Mouse (Mus musculus) ES-E14 (cell line): ENCODE results near the gene Bex4. TPM values are rescaled to one million over a fixed set of nuclear protein-coding genes. Genes with fewer than 3 reads are reported as not detected.
A peak's percentile ranks its signal among the peaks of the same experiment; 100 is the strongest.

ENCODE experiments used
- DNase-seq: peaks from one replicate; pipeline ENCODE4 v3.0.0-alpha.2; 2013; ENCODE audit warnings: low read depth, low spot score
- H3K27ac ChIP-seq: 2 replicates; pipeline ENCODE4 v1.5.1; 2012; ENCODE audit warnings: low read depth, mild to moderate bottlenecking, low read length, moderate library complexity, mixed read lengths; ENCODE audit not compliant: poor library complexity, insufficient read depth, severe bottlenecking
- H3K36me3 ChIP-seq: 2 replicates; pipeline ENCODE4 v1.6.1; 2012; ENCODE audit warnings: mild to moderate bottlenecking, low read length, moderate library complexity, mixed read lengths; ENCODE audit not compliant: control insufficient read depth, poor library complexity, insufficient read depth, severe bottlenecking
- H3K4me1 ChIP-seq, 2 experiments: fragments of 150-350 bp in 1 of 2; sonication (generic) in 1 of 2; 2 replicates each; pipeline ENCODE4 v1.6.1; 2012; ENCODE audit warnings: low read length in 2 of 2, mild to moderate bottlenecking in 1 of 2, mixed read lengths in 1 of 2; ENCODE audit not compliant: control insufficient read depth in 2 of 2, insufficient read depth in 2 of 2, poor library complexity in 1 of 2
- H3K4me3 ChIP-seq, 2 experiments: fragments of 150-350 bp in 1 of 2; sonication (generic) in 1 of 2; 2 replicates each; pipeline ENCODE4 v1.5.1; 2012; ENCODE audit warnings: low read length in 2 of 2, low read depth in 1 of 2, mild to moderate bottlenecking in 1 of 2, mixed read lengths in 1 of 2; ENCODE audit not compliant: insufficient read depth in 1 of 2, poor library complexity in 1 of 2, severe bottlenecking in 1 of 2
- H3K9ac ChIP-seq: 2 replicates; pipeline ENCODE4 v1.6.1; 2012; ENCODE audit warnings: low read depth, mild to moderate bottlenecking, low read length, mixed read lengths; ENCODE audit not compliant: poor library complexity, insufficient read depth, severe bottlenecking
- H3K9me3 ChIP-seq: fragments of 150-350 bp; sonication (generic); 2 replicates; pipeline ENCODE4 v1.6.1; 2012; ENCODE audit warnings: low read depth, mild to moderate bottlenecking, low read length; ENCODE audit not compliant: control insufficient read depth, insufficient read depth
- CHD2 ChIP-seq: IDR thresholded peaks from 2 replicates; pipeline ENCODE4 v1.6.1; 2014; ENCODE audit warnings: mild to moderate bottlenecking, low read depth, low read length, inconsistent platforms
- HCFC1 ChIP-seq: IDR thresholded peaks from 2 replicates; pipeline ENCODE4 v1.6.1; 2012; ENCODE audit warnings: low read length, inconsistent platforms, borderline replicate concordance; ENCODE audit not compliant: insufficient read depth
- MAFK ChIP-seq: IDR thresholded peaks from 2 replicates; pipeline ENCODE4 v1.6.1; 2014; ENCODE audit warnings: mild to moderate bottlenecking, low read depth, low read length, inconsistent platforms; ENCODE audit not compliant: insufficient read depth
- ZC3H11A ChIP-seq: IDR thresholded peaks from 2 replicates; pipeline ENCODE4 v1.6.1; 2012; ENCODE audit warnings: low read depth, mild to moderate bottlenecking, inconsistent platforms, low read length, borderline replicate concordance
- ZNF384 ChIP-seq: IDR thresholded peaks from 2 replicates; pipeline ENCODE4 v1.6.1; 2012; ENCODE audit warnings: low read depth, low read length, inconsistent platforms
- in situ Hi-C, 2 experiments: fragments of 600-800 bp; cut with MboI; formaldehyde crosslinking; loops; one replicate each; pipeline ENCODE4 v1.15.1; 2025; ENCODE audit warnings: low sequenced_read_pairs in 2 of 2, inconsistent platforms in 1 of 2; ENCODE audit not compliant: unreplicated experiment in 2 of 2
- total RNA-seq: library from RNA; depleted of rRNA; stranded (reverse); fragments of 300-350 nt; gene quantifications from 2 replicates; pipeline ENCODE4 v1.2.3, GENCODE M21; 2012

The Bex4 gene
- total RNA-seq, 1 experiment, result 68.7 TPM

GRCm38 (mm10) chrX:136144195-136144594 lies 5.4 kb downstream of the Bex4 start:
- in situ Hi-C loops, result no loop called here
- no peaks in the 10 kb centered on the region for H3K9me3 ChIP-seq
- TF ChIP-seq ZNF384 (no peak), MAFK (no peak)
- no peak for DNase-seq
- no peak overlapping the region for H3K4me3 ChIP-seq
- no peaks in the 10 kb centered on the region for H3K4me1 ChIP-seq
- H3K27ac ChIP-seq, result no peak overlapping the region
- no peak overlapping the region for H3K9ac ChIP-seq
- H3K36me3 ChIP-seq, result no peaks in the 10 kb centered on the region

- TF ChIP-seq ZC3H11A (no peak), CHD2 (no peak), ZNF384 (no peak), HCFC1 (no peak)
- Histone ChIP-seq H3K4me3 (peak overlapping the region; percentile 53 to 76), H3K36me3 (no peaks in the 10 kb centered on the region), H3K9ac (peak overlapping the region; percentile 59; the same call in 1 of the 2 replicates), H3K4me1 (peaks cover 0 to 3% of the 10 kb centered on the region in 2 experiments; a peak in 1 of 4 replicates), H3K9me3 (no peaks in the 10 kb centered on the region), H3K27ac (no peak overlapping the region)
- DNase-seq, result no peak
- in situ Hi-C loops, result no loop called here
Observed at GRCm38 (mm10) chrX:136170625-136171024, 31.8 kb downstream of the Bex4 start.

GRCm38 (mm10) chrX:136171189-136172117 lies 32.7 kb downstream of the Bex4 start:
- Histone ChIP-seq H3K9ac (peak overlapping the region; percentile 85), H3K36me3 (no peaks in the 10 kb centered on the region), H3K27ac (peak overlapping the region; percentile 82), H3K4me3 (peak overlapping the region; percentile 76 to 93), H3K9me3 (no peaks in the 10 kb centered on the region), H3K4me1 (peaks cover 0 to 3% of the 10 kb centered on the region in 2 experiments; a peak in 1 of 4 replicates)
- DNase-seq, result peak; percentile 62
- in situ Hi-C loops, result no loop called here
- TF ChIP-seq CHD2 (no peak), ZNF384 (no peak), ZC3H11A (no peak), MAFK (no peak), HCFC1 (no peak)

- DNase-seq, result peak; percentile 84
- in situ Hi-C loops, result no loop called here
- H3K4me1 ChIP-seq, result peaks cover 0 to 3% of the 10 kb centered on the region in 2 experiments; a peak in 1 of 4 replicates
- H3K27ac ChIP-seq, result peak within 1 kb of the TSS; percentile 82
- no peaks in the 10 kb centered on the region for H3K9me3 ChIP-seq
- peak within 1 kb of the TSS; percentile 85 for H3K9ac ChIP-seq
- H3K36me3 ChIP-seq, result no peaks in the 10 kb centered on the region
- TF ChIP-seq ZNF384 (no peak), MAFK (peak; percentile 46; the same call in 1 of the 2 replicates), CHD2 (no peak), ZC3H11A (no peak), HCFC1 (peak; percentile 35; the same call in 1 of the 2 replicates)
- H3K4me3 ChIP-seq, result peak within 1 kb of the TSS; percentile 76 to 93
Observed at GRCm38 (mm10) chrX:136172118-136172551, 33.3 kb downstream of the Bex4 start, which contains the start of gene Tceal8. TSS of gene Tceal8 (minus strand) at chrX:136172342.
